Mouse (Mus musculus) liver, adult 2 months (tissue): ENCODE data around the gene Ppp4r3a. TPM values are rescaled to one million over a fixed set of nuclear protein-coding genes. Genes with fewer than 3 reads are reported as not detected.
A peak's percentile ranks its signal among the peaks of the same experiment; 100 is the strongest.

Experiments
- DNase-seq: peaks from one replicate; pipeline ENCODE4 v3.0.0-alpha.2; 2011; ENCODE audit warnings: low read depth, low spot score; ENCODE audit errors: extremely low read depth
- H3K27ac ChIP-seq: fragments of 200-500 bp; replicated peaks from 2 replicates; pipeline ENCODE4 v1.5.1; 2012; ENCODE audit warnings: low read depth, mild to moderate bottlenecking, control low read depth, inconsistent platforms, low read length; ENCODE audit not compliant: insufficient read depth
- H3K27me3 ChIP-seq: fragments of 200-500 bp; 2 replicates; pipeline ENCODE4 v1.6.1; 2012; ENCODE audit warnings: mild to moderate bottlenecking, moderate library complexity, low read length, inconsistent platforms; ENCODE audit not compliant: control insufficient read depth, insufficient read depth
- H3K36me3 ChIP-seq: fragments of 200-500 bp; 2 replicates; pipeline ENCODE4 v1.6.1; 2012; ENCODE audit warnings: low read length, inconsistent platforms; ENCODE audit not compliant: control insufficient read depth, insufficient read depth
- H3K4me1 ChIP-seq: fragments of 200-500 bp; 2 replicates; pipeline ENCODE4 v1.6.1; 2011; ENCODE audit warnings: low read length; ENCODE audit not compliant: control insufficient read depth, insufficient read depth
- H3K4me3 ChIP-seq: fragments of 200-500 bp; 2 replicates; pipeline ENCODE4 v1.5.1; 2011; ENCODE audit warnings: low read depth, mild to moderate bottlenecking, control low read depth, low read length, moderate library complexity; ENCODE audit not compliant: insufficient read depth
- H3K79me2 ChIP-seq: fragments of 200-500 bp; 2 replicates; pipeline ENCODE4 v1.6.1; 2012; ENCODE audit warnings: inconsistent platforms, mild to moderate bottlenecking, low read length, moderate library complexity; ENCODE audit not compliant: control insufficient read depth, insufficient read depth
- H3K9ac ChIP-seq: fragments of 200-500 bp; 2 replicates; pipeline ENCODE4 v1.6.1; 2012; ENCODE audit warnings: low read depth, mild to moderate bottlenecking, control low read depth, inconsistent platforms, low read length
- CTCF ChIP-seq: fragments of 200-500 bp; IDR thresholded peaks from 2 replicates; pipeline ENCODE4 v1.5.1; 2011; ENCODE audit warnings: low read depth, low read length, control low read depth
- POLR2A ChIP-seq: fragments of 200-500 bp; IDR thresholded peaks from 2 replicates; pipeline ENCODE4 v1.6.1; 2011; ENCODE audit warnings: low read length, control low read depth; ENCODE audit not compliant: insufficient read depth; ENCODE audit errors: extremely low read depth
- WGBS: fragments of 180-500 bp; shearing (Covaris S2); methylation state at CpG from one replicate; pipeline ENCODE4 v1.1.7; 2018; 5-methylcytosine and 5-hydroxymethylcytosine counted together
- polyA plus RNA-seq: library from polyadenylated mRNA; depleted of rRNA; stranded (reverse); fragments of >200 nt; gene quantifications from 2 replicates; pipeline ENCODE4 v1.2.3, GENCODE M21; 2012
- total RNA-seq: library from RNA; depleted of rRNA; stranded (reverse); fragments of >200 nt; gene quantifications from 2 replicates; pipeline ENCODE4 v1.2.3, GENCODE M21; 2014

Ppp4r3a gene
- total and polyA plus RNA-seq, 2 experiments: 12.2 to 41.9 TPM

- Histone ChIP-seq H3K27ac (no peak overlapping the region), H3K36me3 (no peaks in the 10 kb centered on the region), H3K4me3 (0 out of 2 replicates have a peak overlapping the region, but pooled peaks have one; percentile 67), H3K79me2 (no peaks in the 10 kb centered on the region), H3K9ac (no peak overlapping the region), H3K4me1 (no peaks in the 10 kb centered on the region), H3K27me3 (no peaks in the 10 kb centered on the region)
- no peak for DNase-seq
- TF ChIP-seq POLR2A: no peak
- no peak for TF ChIP-seq CTCF
- WGBS: 13% methylated on average over 19 of the region's 19 CpGs
These were observed 55.9 kb downstream of the Ppp4r3a start for GRCm38 (mm10) chr12:101027451-101028246.

DNA sequence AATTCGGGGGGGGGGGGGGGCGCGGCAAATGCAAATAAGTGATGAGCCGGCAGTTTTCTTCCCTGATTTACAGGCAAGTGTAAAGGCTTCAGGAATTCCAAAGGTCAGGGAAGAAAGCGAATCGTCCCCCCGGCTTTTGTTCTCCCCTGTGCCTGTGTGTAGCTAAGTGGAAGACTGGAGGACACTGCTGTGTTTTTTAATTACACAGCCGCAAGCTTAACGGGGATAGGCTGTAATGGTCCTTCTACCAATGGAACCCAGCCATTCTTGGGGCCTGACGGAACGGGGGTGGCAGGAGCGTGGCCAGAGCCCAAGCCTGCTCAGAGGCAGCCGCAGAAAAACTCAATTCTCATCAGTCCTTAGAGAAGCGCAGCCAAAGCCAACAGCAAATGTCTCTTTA lies 56.6 kb downstream of the Ppp4r3a start:
- Histone ChIP-seq H3K27me3 (no peaks in the 10 kb centered on the region), H3K79me2 (no peaks in the 10 kb centered on the region), H3K4me3 (peak overlapping the region; percentile 16; the same call in 1 of the 2 replicates), H3K4me1 (no peaks in the 10 kb centered on the region), H3K36me3 (no peaks in the 10 kb centered on the region), H3K27ac (no peak overlapping the region), H3K9ac (no peak overlapping the region)
- 26% methylated on average over 14 of the region's 14 CpGs for WGBS
- TF ChIP-seq CTCF: no peak
- DNase-seq: no peak

DNA sequence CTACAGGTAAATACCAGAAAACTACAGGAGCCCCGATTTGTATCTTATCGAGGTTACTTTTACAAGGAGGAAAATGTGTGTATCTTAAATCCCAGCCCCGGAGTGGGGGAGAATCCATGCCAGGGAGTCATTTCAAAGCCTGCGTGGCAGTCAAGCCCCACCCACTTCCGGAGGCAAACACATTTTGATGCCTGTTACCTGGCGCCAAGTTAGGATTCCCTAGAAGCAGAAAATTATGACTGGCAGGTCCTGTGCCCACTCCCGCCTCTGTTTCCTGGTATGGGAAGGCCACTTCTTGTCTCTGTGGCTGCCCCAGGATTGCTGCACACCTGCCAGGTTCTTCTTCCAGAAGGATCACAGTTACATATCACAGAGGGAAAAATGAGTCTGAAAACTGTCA lies 57.0 kb downstream of the Ppp4r3a start:
- H3K9ac ChIP-seq: no peak overlapping the region
- no peak overlapping the region for H3K4me3 ChIP-seq
- no peak for TF ChIP-seq POLR2A
- no peaks in the 10 kb centered on the region for H3K36me3 ChIP-seq
- no peak overlapping the region for H3K27ac ChIP-seq
- no peaks in the 10 kb centered on the region for H3K4me1 ChIP-seq
- 47% methylated on average over 7 of the region's 7 CpGs for WGBS
- H3K27me3 ChIP-seq: no peaks in the 10 kb centered on the region
- DNase-seq: no peak
- H3K79me2 ChIP-seq: no peaks in the 10 kb centered on the region

DNA sequence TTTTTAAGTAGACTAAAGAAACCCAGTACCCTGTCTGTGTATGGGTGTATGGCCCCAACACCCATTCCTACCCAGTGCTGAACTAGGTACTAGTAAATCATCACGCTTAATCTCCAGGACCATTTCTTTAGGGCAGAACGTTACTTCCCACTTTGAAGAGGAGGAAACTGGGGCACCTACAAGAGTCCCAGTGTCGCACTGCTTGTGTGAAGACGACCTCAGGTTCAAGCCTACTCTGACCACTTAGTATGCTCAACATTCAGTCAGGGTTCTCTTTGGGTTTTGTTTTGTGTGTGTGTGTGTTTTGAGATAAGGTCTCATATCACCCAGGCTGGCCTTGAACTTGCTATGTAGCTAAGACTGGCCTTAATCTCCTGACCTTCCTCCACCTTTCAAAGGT lies 57.5 kb downstream of the Ppp4r3a start:
- no peaks in the 10 kb centered on the region for H3K4me1 ChIP-seq

DNA sequence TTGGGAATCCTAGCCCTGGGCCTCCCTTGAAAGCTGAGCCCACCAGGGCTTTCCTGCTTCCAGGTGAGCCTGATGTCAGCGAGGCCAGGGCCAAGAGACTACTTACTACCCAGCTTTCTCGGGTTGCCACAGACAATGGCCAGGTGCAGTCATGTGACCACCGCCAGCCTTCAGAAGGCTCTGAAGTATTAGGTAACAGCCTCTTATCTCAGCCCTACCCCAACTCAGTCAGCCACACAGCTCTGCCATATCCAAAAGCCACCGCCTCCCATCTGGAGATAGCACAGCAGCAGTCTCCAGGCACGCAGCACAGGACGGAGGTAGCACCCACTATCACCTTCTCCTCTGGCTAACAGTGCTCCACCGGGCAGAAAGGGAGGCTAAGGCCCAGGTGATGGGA lies 58.1 kb downstream of the Ppp4r3a start:
- no peak for DNase-seq
- no peak overlapping the region for H3K27ac ChIP-seq
- no peaks in the 10 kb centered on the region for H3K79me2 ChIP-seq
- no peaks in the 10 kb centered on the region for H3K27me3 ChIP-seq
- H3K36me3 ChIP-seq: no peaks in the 10 kb centered on the region
- no peaks in the 10 kb centered on the region for H3K4me1 ChIP-seq
- no peak for TF ChIP-seq POLR2A
- TF ChIP-seq CTCF: no peak
- H3K4me3 ChIP-seq: no peak overlapping the region
- 75% methylated on average over 7 of the region's 7 CpGs for WGBS
- H3K9ac ChIP-seq: no peak overlapping the region

More for the DNA sequence above, 57.5 kb downstream of the Ppp4r3a start:
- 81% methylated on average over 4 of the region's 4 CpGs for WGBS
- Histone ChIP-seq H3K36me3 (no peaks in the 10 kb centered on the region), H3K4me3 (no peak overlapping the region), H3K79me2 (no peaks in the 10 kb centered on the region), H3K9ac (no peak overlapping the region), H3K27me3 (no peaks in the 10 kb centered on the region), H3K27ac (no peak overlapping the region)
- no peak for DNase-seq
- no peak for TF ChIP-seq POLR2A

DNA sequence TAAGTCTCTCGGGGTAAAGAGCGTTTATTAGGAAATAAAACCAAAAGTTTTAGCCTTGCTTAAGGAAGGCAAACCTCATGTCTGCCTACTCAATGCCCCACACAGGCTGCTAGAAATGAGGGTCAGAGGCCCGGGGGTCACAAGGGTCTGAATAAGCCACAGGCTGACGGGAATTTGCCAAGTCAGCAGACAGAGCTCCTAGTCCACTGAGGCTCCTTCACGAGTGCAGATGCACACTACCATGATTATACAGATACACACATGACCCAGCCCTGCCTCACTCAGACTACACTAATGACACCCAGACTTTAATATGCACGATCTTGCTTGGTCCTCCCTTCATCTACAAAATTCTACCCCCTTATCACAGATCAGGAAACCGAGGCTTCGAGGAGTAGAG lies 58.7 kb downstream of the Ppp4r3a start:
- Histone ChIP-seq H3K79me2 (no peaks in the 10 kb centered on the region), H3K27ac (no peak overlapping the region), H3K4me1 (no peaks in the 10 kb centered on the region), H3K4me3 (no peak overlapping the region), H3K27me3 (no peaks in the 10 kb centered on the region), H3K9ac (no peak overlapping the region), H3K36me3 (no peaks in the 10 kb centered on the region)
- no peak for DNase-seq
- TF ChIP-seq CTCF (no peak), POLR2A (no peak)
- 79% methylated on average over 8 of the region's 8 CpGs for WGBS
